Mouse (Mus musculus) gastrocnemius, postnatal 10 days (tissue): ENCODE data around the gene Zcrb1. TPM values are rescaled to one million over a fixed set of nuclear protein-coding genes. Genes with fewer than 3 reads are reported as not detected.
A peak's percentile ranks its signal among the peaks of the same experiment; 100 is the strongest.
"Not testable (repeated sequence)": the region's sequence is repeated elsewhere in the genome, so short reads cannot be mapped to it uniquely, and the experiment has no call there.

Experiments used
- DNase-seq: peaks from one replicate; pipeline ENCODE4 v3.0.0; 2021; ENCODE audit warnings: mixed read lengths
- long read RNA-seq, 2 experiments: library from polyadenylated mRNA; stranded (forward); transcript quantifications; one replicate each; pipeline ENCODE4 v2.0.0; 2021
- total RNA-seq, 2 experiments: library from RNA; stranded (reverse); gene quantifications; 2 replicates each; pipeline ENCODE4 v1.2.3; 2021

The Zcrb1 gene
- total RNA-seq: 10 to 100 TPM; 75.6 to 76.3 TPM
- long read RNA-seq, experiment 1, transcript Zcrb1-201 (8 exons, 877 nt): major isoform, 49 of 63 reads
- long read RNA-seq, experiment 1, partial matches to known transcripts: 1 of 63 reads
- long read RNA-seq, experiment 1, other reads (novel, unspliced or antisense): 11 of 63 reads
- long read RNA-seq, experiment 2, transcript Zcrb1-201 (8 exons, 877 nt): major isoform, 74 of 78 reads
- long read RNA-seq, experiment 2, partial matches to known transcripts: 0 of 78 reads
- long read RNA-seq, experiment 2, other reads (novel, unspliced or antisense): 4 of 78 reads

DNA sequence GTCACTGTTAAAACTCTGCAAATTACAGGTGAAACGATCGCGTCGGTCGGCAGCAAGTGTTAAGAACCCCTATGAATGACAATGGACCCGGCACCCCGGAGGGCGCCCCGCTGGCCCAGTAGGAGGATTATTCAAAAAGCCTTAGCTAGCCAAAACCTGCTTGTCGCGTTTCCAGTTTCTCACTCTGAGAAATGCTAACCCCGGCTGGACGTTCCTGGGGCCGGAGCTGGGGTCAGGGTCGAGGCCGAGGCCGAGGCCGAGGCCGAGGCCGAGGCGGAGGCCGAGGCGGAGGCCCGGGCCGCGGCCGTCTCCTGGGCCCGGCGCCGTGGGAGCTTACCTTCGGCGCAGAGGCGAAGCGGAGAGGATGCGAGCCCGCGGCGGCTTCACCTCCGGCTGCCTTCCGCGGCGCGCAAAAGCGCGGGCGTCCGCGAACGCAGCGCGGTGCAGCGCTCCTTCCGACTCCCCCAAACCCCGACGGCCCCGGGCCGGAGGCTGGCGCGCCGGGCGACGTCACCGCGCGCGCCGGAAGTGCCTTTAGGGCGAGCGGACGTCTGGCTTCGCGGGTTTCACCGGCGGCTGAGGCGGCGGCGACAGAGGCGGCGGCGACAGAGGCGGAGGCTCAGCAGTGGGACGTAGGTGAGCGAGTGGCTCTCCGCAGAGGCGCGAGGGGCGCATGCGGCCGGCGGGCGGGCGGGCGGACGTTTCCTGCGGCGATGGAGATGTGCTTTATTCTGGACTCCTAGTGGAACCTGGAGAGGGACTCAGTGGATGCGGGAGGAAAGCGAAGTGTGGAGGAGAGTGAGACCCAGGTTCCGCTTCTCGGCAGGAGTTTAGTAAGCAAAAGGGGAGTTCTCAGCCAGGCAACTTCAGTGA is at the start of gene Zcrb1, which contains the start of gene Pphln1:
Gene Zcrb1, minus strand, starts transcription at position 509 of the 873 bp plus-strand sequence.
Gene Pphln1, plus strand, starts transcription at position 525 of the 873 bp plus-strand sequence.
- DNase-seq: peak; percentile 83

DNA sequence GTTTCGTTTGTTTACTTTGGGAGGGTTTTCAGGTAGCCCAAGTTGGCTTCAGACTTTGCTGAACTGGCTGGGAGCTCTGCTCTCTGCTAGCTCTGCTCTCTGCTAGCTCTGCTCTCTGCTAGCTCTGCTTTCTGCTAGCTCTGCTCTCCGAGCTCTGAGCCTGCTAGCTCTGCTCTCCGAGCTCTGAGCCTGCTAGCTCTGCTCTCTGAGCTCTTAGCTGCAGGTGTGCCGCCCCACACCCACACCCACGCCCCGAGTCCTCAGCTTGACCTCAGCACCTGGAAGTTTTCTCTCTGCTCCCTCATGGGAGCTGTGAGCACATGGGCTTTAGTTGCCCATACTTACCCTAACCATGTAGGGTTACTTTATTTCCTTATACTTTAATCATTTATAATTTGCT is 45.5 kb upstream of the Zcrb1 start:
- DNase-seq: no peak

DNA sequence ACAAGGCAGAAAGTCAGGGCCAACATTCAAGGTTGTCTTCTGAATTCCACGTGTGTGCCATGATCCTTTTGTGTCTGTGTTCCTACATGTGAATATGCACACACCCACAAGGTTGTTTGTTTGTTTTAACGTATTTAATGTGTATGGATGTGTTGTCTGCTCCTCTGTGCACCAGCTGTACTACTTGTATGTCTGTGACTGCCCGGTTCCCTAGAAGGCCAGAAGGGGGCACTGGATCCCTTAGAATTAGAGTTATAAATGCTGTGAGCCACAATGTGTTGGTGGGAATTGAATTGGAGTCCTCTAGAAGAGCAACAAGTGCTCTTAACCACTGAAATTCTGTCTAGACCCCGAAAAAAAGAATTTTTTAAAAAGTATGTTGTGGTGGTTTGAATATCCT is 44.1 kb upstream of the Zcrb1 start:
- no peak for DNase-seq

DNA sequence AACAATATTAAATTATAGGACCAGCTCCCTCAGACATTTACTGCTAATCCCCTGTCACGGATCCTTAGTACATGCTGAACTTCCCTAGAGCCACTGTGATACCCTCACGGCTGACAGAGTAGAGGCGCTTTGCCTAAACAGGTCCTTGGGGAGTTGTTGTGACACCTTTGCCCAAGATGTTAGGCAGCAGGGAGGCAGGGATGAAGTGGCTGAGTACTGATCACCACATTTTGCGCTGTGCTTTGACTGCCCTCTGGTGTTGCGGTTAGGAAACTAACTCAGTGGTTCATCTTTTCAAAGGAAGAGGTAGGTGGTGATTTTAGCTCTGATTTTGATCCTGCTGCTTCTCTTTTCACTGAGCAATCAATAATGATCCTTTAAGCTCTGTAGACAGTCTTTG is 40.5 kb upstream of the Zcrb1 start:
- peak; percentile 58 for DNase-seq

DNA sequence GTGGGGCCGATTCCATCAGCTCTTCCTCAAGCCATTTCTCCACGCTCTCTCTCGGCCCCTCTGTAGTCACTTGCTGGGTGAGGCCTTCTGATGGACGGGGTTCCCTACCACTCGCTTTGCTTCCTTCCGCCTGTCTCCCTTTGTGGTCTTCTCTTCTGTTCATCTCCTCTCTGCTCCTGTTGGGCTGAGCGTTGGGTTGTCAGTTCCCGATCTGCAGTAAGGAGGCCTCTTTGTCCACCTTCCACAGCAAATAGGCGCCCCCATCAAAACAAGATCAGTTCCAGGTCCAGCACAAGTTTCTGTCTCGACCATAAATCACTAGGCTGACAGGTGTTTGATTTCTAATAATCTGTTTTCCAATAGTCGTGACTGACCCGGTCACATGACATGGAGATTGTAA is 37.9 kb upstream of the Zcrb1 start:
- no peak for DNase-seq

DNA sequence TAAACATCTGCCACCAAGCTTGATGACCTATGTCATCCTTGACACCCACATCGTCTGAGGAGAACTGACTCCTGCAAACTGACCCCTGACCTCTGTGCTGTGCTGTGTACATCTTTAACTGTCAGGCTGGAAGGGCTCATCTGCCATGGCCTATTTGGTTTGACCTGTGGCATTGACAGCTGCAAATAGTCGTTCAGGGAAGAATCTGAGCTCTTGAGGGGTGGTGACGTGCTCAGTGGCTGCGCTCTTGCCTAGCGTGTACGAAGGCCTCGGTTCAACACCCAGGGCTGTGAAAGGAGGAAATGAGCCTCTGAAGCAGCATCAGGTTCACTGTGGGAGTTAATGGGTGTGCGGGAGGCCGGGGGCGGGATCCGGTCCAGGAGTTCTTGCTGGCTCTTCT is 35.7 kb upstream of the Zcrb1 start:
- DNase-seq: peak; percentile 11

DNA sequence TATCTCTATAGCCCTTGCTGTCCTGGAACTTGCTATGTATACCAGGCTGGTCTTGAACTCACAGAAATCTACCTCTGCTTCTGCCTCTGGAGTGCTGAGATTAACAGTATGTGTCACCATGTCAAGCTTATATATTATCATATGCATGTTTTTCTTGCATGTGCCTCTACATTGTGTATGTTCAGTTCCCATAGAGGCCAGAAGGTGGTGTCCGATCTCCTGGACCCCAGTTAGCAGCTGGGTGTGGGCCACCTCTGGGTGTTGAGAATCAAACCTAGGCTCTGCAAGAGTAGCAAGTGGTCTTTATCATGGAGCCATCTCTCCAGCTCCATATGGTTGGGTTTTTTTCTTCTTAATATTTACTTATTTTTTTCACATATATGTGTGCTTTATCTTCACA is 24.4 kb upstream of the Zcrb1 start:
- no peak for DNase-seq

DNA sequence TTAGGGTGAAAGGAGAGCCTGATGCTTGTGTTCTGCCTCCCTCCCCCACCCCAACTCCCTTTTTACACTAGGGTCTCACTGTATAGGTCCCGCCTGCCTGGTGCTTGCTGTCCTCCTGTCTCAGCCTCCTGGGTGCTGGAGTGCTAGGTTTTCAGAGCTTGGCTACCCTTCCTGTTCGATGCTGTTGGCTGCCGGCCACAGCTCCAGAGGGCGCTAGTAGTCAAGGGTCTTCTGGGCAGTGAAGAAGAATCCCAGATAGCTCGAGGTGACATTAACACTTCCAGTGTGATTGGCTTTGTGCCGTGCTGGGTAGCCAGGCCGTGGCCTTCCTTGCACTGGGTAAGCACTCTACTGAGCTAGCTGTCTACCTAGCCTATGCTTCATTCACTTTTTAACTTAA is 22.5 kb upstream of the Zcrb1 start:
- DNase-seq: no peak

DNA sequence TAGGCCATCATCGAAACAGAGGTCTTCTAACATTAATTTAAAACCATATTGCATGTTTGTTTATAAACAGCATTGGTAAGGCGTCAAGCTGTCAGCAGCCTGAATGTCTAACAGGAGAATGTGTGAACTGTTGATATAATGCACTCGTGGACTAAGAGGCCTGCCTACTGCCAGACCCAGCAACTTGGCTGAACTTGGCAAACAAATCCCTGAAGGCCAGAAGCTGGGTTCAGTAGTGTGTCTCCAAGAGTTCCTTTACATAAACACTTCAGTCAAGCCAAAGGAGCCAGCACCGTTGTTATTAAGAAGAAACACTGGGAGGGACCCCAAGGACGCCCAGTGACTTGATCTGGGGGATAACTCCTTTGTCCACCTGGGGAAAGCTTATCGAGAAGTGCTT is 18.2 kb upstream of the Zcrb1 start:
- no peak for DNase-seq

DNA sequence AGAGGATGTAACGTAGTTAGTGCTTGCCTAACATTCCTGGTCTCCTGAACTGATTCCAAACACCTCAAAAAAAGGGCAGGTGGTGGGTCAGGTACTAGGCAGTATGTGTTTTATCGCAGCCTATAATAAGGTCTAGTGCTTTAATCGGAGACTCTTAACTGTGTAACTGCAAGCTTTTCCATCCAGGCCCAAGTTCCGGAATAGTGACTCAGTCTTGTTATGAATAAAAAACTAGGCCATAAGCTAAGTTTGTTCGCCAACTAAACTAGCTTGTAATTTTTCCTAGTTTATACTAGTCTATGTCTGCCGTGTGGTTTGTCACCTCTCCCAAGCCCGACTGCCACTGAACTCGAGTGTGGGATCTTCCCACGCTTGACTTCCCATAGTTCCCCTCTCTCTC is 16.3 kb upstream of the Zcrb1 start:
- no peak for DNase-seq

DNA sequence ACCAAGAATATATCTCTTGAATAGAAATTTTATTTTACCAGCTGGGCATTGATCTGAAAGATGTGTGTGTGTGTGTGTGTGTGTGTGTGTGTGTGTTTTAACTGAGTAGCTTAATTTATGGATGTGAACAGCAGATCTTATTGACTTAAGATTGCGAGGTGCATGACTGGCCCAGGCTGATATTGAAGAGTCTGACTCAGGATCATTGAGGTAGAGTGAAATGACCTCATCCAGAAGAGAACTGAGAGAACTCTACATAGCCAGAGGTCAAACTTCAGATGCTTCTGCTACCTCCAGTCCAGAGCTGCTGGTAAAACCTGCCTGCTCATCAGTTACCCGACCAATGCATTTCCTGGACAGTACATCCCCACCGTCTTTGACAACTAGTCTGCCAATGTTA is 14.3 kb upstream of the Zcrb1 start:
- no peak for DNase-seq

DNA sequence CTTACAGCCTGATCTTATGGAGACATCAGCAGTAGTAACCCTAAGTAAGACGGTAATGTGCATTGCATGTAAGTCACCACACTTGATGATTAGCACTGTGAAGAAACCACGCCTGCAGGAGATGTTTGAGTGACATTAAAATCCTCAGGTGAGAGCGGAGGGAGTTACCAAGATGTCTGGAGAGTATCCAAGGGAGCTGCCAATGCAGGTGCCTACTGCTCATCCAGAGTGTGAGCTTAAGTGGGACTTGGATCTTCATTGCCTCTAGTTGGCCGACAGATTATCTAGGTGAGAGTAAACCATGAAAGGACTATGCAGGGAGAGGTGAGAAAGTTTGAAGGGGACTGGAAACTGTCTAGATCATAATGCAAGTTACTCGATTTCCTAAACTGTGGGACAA is 8.4 kb upstream of the Zcrb1 start:
- DNase-seq: no peak

DNA sequence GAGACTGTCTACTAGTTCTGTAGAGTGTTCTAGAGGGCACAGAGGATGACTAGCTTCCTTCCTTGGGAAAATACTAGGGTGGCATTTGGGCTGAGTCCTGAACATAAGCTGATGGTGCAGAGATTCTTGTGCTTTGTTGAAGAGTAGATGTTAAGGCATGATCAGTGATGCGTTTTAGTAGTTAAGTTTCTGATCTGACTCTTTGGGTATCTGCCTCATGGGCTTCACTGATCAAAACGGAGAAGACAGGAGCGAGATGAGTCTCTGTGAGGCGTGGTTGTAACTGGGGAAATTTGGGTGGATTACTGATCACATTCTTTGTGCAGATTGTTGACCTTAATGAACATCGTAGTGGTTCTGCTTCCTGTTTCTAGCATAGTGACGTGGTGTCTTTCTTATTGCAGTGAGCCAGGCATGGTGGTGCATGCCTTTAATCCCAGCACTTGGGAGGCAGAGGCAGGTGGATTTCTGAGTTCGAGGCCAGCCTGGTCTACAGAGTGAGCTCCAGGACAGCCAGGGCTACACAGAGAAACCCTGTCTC is 7.4 kb upstream of the Zcrb1 start:
- no peak for DNase-seq

DNA sequence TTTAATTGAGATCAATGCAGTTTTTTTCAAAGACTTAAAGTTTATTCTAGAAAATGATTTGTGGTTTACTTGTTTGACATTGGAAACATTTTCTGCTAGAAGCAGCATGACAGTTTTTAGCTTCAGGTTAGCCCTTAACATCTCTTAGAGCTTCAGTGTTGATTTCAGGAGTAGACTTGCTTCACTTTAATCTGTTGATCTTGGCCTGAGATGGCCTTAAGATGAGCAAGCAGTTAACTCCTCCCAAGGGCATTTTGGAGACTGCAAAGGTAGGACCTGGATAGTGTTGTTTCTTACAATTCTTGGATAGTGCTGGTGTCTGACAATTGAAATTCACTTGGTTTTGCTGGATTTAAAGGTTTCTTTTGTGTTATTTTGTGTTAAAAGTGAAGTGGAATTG is 6.7 kb upstream of the Zcrb1 start:
- DNase-seq: no peak

DNA sequence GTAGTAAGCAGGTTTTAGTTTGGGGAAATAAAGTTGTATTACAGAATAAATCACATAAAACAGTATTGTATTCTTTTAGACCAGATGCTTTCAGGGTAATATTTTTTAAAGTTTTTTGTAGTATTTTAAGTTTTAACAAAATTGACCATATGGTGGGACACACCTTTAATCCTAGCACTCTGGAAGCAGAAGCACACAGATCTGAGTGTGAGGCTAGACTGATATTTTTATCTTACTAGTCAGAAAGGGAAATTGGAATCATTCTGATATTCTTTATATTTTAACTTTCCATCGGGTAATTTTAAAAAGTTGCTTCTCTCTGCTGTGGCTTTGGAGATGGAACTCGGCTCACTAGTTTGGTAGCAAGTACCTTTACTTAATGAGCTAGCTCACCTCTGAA is 4.6 kb upstream of the Zcrb1 start:
- no peak for DNase-seq

DNA sequence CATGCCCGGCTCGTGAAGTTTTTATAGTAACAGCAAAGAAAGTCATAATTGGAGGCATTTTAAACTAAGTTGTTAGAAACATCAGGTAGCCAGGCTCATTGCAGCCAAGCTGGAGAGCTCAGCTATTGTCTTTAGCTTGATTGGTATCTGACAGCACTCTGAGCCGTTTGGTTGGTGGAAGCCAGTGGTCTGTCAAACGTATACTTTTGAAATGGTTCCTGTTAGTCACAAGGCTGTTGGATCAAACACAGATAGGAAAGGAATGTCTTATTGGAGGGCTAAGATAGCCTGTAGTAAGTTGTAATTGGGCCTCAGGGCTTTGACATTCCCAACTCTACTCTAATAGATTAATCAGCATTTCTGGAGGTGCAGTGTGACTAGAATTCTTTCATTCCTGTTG is 3.3 kb upstream of the Zcrb1 start:
- DNase-seq: no peak

DNA sequence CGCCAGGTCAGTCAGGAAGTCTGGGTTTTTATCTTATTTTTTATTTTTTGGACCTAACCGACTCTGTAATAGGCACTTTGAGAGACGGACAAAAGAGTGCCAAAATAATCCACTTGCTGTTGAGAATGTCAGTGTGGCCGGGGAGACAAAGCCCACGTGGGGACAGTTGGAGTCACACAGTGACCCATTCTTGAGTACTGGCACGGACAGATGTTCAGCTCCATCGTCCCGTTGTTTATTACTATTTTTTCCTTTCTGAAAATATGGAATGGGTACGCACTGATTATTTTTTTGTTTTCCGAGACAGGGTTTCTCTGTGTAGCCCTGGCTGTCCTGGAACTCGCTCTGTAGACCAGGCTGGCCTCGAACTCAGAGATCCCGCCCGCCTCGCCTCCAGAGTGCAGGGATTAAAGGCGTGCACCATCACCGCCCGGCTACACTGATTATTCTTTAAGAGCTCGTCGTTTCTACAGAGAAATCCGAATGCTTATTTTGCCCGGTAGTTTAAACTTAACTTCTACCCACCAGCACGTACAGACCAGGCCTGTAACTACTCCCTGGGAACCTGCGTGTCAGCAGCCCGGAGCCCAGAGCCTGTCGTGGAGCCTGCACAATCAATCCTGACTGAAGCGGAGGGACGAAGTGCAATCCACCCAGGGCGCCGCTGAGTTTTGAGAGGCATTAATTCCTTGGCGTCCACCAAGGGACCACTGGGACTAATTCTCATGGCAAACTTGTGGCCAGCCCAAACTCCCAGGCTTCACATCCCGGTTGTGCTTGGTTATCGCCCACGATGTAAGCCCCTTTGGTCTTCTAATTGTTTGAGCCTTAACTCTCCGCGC is 786 bp upstream of the Zcrb1 start:
- DNase-seq: no peak

DNA sequence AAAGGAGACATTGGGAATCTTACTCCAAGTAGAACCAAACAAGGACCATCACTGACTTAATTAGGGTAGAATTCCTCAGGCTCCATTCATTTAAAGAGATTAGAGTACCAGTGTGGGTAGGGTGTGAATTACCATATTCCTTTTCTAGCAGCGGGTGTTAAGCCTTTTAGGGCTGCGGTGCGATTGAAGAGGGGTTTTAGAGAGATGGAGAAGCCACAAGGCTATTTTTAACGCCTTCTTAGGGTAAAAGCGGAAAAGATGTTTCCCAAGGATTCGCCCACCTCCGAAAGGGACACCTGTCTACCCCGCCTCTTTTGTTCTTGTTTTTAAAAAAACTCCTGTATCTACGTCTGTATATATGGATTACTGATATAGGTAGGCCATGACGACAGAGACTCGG is 865 bp downstream of the Zcrb1 start:
- DNase-seq: no peak

DNA sequence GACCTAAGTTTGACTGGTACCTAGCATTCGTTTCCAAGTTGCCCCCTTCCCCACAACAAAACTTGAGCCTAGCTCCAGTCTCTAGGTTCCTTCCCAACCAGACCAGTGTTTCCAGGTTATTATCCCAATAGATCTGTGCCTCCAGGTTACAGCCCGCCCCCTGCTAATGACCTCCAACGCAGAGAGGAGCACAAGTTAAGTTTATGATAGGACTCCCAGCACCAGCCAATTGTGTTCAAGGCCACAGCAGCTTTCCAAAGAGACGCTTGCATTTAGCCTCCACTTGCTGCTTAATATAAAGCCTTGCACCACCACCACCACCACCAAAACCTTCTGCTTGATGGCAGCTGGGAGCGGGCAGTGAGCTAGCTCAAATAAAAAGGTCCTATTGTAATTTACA is 16.8 kb downstream of the Zcrb1 start:
- no peak for DNase-seq

DNA sequence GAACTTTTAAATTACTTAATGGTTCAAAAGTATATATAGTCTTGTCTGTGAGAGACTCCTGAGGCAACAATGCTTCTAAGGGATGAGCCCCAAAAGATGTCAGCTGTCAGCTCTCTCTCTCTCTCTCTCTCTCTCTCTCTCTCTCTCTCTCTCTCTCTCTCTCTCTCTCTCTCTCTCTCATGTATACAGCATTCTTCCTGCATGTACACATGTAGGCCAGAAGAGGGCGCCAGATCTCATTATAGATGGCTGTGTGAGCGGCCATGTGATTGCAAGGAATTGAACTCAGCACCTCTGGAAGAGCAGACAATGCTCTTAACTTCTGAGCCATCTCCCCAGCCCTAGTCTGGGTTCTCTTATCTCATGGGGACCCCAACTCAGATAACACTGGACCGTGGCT is 19.0 kb downstream of the Zcrb1 start:
- DNase-seq: no peak

DNA sequence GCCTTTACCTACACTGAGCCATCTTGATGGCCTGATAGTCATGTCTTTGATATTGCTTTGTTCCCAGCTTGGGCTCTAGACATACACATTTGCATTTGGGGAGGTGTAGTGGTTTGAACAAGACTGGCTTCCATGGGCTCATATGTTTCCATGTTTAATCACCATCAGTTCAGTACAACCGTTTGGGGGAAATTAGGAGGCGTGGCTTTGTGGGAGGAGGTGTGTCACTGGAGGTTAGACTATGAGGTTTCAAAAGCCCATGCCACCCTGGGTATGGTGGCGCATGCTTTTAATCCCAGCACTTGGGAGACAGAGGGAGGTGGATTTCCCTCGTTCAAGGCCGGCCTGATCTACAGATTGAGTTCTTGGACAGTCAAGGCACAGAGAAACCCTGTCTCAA is 22.4 kb downstream of the Zcrb1 start:
- no peak for DNase-seq

DNA sequence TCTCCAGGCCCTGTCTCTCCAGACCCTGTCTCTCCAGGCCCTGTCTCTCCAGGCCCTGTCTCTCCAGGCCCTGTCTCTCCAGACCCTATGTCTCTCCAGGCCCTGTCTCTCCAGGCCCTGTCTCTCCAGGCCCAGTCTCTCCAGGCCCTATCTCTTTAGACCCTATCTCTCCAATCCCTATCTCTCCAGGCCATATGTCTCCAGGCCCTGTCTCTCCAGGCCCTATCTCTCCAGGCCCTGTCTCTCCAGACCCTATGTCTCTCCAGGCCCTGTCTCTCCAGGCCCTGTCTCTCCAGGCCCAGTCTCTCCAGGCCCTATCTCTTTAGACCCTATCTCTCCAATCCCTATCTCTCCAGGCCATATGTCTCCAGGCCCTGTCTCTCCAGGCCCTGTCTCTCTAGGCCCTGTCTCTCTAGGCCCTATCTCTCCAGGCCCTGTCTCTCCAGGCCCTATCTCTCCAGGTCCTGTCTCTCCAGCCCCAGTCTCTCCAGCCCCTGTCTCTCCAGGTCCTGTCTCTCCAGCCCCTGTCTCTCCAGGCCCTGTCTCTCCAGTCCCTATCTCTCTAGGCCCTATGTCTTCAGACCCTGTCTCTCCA is 25.5 kb downstream of the Zcrb1 start:
- not testable (repeated sequence) for DNase-seq
